Mouse (Mus musculus): ENCODE measurements at regions not wholly inside any gene's neighbourhood (a gene's known extent, or its start where the extent isn't known, plus 50 kb on each side); places are given as distances from the start of the nearest gene placed in this dataset.

DNA sequence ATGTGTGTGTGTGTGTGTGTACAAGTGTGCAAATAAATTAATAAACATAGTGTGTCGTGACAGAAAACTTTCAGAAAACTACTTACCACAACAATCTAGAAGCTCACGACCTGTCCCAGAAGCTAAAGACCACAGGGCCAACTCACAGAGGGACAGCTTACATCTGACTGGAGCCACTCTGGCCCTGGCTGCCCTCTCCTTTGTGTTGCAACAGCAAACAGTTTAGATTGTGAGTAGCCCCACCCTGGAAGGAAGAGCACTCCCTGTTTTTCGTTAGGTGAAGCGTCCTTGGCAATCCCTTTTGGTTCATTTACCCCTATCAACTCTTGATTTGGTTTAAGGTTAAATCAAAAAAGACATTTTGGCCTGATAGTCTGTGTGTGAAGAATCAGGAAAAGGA is 63.2 kb downstream of the Cpn2 start:
- Histone ChIP-seq H3K27ac (replicated peaks) (no peak overlapping the region), H3K36me3 (ENCODE audit: control insufficient read depth, insufficient read depth, low read length) (no peaks in the 10 kb centered on the region), H3K4me2 (replicated peaks; ENCODE audit: low read depth) (no peak overlapping the region), H3K9ac (ENCODE audit: low read length) (no peak overlapping the region), H3K9me3 (ENCODE audit: control insufficient read depth, low read length) (no peaks in the 10 kb centered on the region), H3K27me3 (ENCODE audit: control insufficient read depth, insufficient read depth, low read length) (no peaks in the 10 kb centered on the region), H3K4me1 (replicated peaks; ENCODE audit: control insufficient read depth, insufficient read depth) (no peaks in the 10 kb centered on the region), H3K4me3 (ENCODE audit: low read depth, low read length) (no peak overlapping the region)
- 47% methylated on average over 4 of the region's 4 CpGs for WGBS
- DNase-seq (ENCODE audit: low spot score) (no peak), ATAC-seq (ENCODE audit: low FRiP score, low TSS enrichment) (no peak)
- no peak for TF ChIP-seq EP300 (optimal IDR thresholded peaks at IDR 0.05)
- no peak for TF ChIP-seq CTCF (IDR thresholded peaks at IDR 0.05; ENCODE audit: low read depth)

DNA sequence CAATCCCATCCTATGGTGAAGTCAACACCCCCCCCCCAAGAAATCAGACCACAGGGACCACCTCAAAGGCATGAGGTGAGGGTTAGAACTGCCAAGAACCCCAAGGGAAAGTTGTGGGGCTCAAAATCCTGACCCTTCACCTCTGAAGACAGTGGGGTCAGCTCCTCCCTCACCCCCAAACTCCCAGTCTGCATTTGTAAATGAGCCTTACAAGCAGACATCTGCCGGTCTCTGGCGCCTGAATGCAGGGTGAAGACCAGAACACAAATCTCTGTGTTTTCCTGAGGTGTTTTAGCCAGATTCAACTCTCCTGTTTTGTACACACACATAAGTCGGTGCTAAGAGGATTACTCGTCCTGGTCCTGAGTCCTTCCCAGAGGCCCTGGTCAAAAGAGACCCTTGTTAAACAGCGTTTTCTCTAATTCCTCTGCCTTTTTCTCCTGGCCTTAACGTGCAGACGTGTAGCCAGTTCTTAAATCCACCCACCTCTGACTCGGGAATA is 61.9 kb downstream of the Cpn2 start:
- H3K4me3 ChIP-seq (ENCODE audit: low read depth, low read length), result no peak overlapping the region
- H3K9ac ChIP-seq (ENCODE audit: low read length), result no peak overlapping the region
- H3K27ac ChIP-seq (replicated peaks), result no peak overlapping the region
- TF ChIP-seq CTCF (IDR thresholded peaks at IDR 0.05; ENCODE audit: low read depth) (no peak), EP300 (optimal IDR thresholded peaks at IDR 0.05) (no peak)
- no peaks in the 10 kb centered on the region for H3K27me3 ChIP-seq (ENCODE audit: control insufficient read depth, insufficient read depth, low read length)
- H3K4me2 ChIP-seq (replicated peaks; ENCODE audit: low read depth), result no peak overlapping the region
- WGBS, result 29% methylated on average over 8 of the region's 8 CpGs
- H3K4me1 ChIP-seq (replicated peaks; ENCODE audit: control insufficient read depth, insufficient read depth), result no peaks in the 10 kb centered on the region
- DNase-seq (ENCODE audit: low spot score) (no peak), ATAC-seq (ENCODE audit: low FRiP score, low TSS enrichment) (no peak)
- H3K9me3 ChIP-seq (ENCODE audit: control insufficient read depth, low read length), result no peaks in the 10 kb centered on the region
- H3K36me3 ChIP-seq (ENCODE audit: control insufficient read depth, insufficient read depth, low read length), result no peaks in the 10 kb centered on the region

GRCm38 (mm10) chr16:30205816-30206356 is 61.4 kb downstream of the Cpn2 start:
- no peak for DNase-seq (ENCODE audit: low spot score)
- H3K27me3 ChIP-seq (ENCODE audit: control insufficient read depth, insufficient read depth, low read length), result no peaks in the 10 kb centered on the region
- no peaks in the 10 kb centered on the region for H3K9me3 ChIP-seq (ENCODE audit: control insufficient read depth, low read length)
- no peak overlapping the region for H3K27ac ChIP-seq (replicated peaks)
- no peak for ATAC-seq (ENCODE audit: low FRiP score, low TSS enrichment)
- 31% methylated on average over 15 of the region's 15 CpGs for whole genome bisulfite sequencing
- H3K36me3 ChIP-seq (ENCODE audit: control insufficient read depth, insufficient read depth, low read length), result no peaks in the 10 kb centered on the region
- no peak overlapping the region for H3K4me2 ChIP-seq (replicated peaks; ENCODE audit: low read depth)
- no peaks in the 10 kb centered on the region for H3K4me1 ChIP-seq (replicated peaks; ENCODE audit: control insufficient read depth, insufficient read depth)
- no peak for TF ChIP-seq CTCF (IDR thresholded peaks at IDR 0.05; ENCODE audit: low read depth)
- H3K4me3 ChIP-seq (ENCODE audit: low read depth, low read length), result no peak overlapping the region
- H3K9ac ChIP-seq (ENCODE audit: low read length), result no peak overlapping the region

All from stomach, postnatal 0 days (tissue).